Mouse (Mus musculus): ENCODE data around the gene Vmn2r3. TPM values are rescaled to one million over a fixed set of nuclear protein-coding genes. Genes with fewer than 3 reads are reported as not detected.
"Not testable (repeated sequence)": the region's sequence is repeated elsewhere in the genome, so short reads cannot be mapped to it uniquely, and the experiment has no call there.

Vmn2r3 gene
- not detected in 2 replicates for polyA plus RNA-seq (2014; fragmentation: Nextera tagmentation; extraction: Ambion mirVana)

DNA sequence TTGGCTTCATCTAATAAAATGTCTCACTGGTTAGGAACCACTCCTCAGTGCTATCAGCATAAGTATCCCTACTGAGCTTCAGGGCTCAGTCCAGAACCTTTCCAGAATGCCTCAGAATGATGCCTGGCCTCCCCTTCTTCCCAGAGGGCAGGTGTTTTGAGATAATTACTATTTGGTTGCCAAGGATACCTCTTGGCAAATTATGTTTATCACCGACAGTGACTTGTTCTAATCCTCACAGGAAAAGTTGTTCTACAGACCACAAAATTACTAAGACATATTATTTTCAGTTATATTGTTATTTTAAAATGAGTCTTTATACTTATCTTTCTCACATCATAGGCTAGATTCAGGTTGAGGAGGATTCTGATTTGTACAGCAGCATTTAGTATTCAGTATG is at the start of gene Vmn2r3:
TSS of gene Vmn2r3 (minus strand) at position 101 of the 400 bp plus-strand sequence.
- H3K27ac ChIP-seq (ENCODE audit: low read depth, low read length), result no peak within 1 kb of the TSS
- no peak within 1 kb of the TSS for H3K9ac ChIP-seq (ENCODE audit: low read depth, low read length)
- H3K27me3 ChIP-seq (ENCODE audit: control insufficient read depth, insufficient read depth, low read length), result no peaks in the 10 kb centered on the region
- no peaks in the 10 kb centered on the region for H3K9me3 ChIP-seq (replicated peaks; ENCODE audit: control insufficient read depth, low read length)
- H3K4me2 ChIP-seq, result no peak within 1 kb of the TSS
- ATAC-seq (replicated peaks; ENCODE audit: insufficient number of reproducible peaks, low FRiP score, low TSS enrichment), result no peak
- no peaks in the 10 kb centered on the region for H3K36me3 ChIP-seq (ENCODE audit: control insufficient read depth, insufficient read depth, low read length)
- no peaks in the 10 kb centered on the region for H3K4me1 ChIP-seq (ENCODE audit: control insufficient read depth, insufficient read depth, low read length)
- no peak within 1 kb of the TSS for H3K4me3 ChIP-seq (ENCODE audit: low read depth, low read length)
- 82% methylated on average over 1 of the region's 1 CpGs for WGBS (ENCODE audit: insufficient replicate concordance)

DNA sequence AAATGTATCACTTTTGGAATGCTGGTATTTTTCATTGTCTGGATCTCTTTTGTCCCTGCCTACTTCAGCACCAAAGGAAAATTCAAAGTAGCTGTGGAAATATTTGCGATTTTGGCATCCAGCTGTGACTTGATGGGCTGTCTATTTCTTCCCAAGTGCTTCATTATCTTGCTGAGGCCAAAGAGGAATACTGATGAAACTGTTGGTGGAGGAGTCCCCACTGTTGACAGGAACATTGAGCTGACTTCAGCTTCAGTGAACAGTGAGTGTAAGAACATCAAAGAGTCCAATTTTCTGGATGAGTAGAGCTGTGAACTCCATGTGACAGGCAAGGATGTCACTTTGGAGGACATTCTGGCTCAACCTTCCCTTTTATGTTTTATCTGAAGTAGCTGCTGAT is 43.0 kb upstream of the Vmn2r3 start:
- ATAC-seq (replicated peaks; ENCODE audit: insufficient number of reproducible peaks, low FRiP score, low TSS enrichment), result no peak
- 50% methylated on average over 1 of the region's 1 CpGs for WGBS (ENCODE audit: insufficient replicate concordance)

DNA sequence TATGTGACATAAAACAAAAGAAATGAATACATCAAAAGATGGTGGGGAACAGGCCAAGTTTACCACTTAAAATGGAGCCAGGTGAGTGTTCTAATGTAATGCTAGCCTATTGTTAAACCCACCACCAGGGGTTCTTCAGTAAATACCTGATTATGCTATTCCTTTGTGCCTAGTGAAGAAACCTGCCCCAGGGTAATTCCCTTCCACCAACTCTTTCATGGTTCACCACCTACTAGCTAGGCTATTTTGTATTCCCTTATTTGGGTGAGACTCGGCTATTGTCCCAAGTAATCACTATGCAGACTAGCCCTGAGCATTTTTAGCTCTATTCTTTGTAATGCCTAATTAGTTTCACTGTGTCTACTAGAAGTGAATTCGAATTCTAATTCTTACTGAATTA is 32.3 kb upstream of the Vmn2r3 start:
- Histone ChIP-seq H3K4me2 (no peak overlapping the region), H3K27ac (ENCODE audit: low read depth, low read length) (no peak overlapping the region), H3K9ac (ENCODE audit: low read depth, low read length) (no peak overlapping the region), H3K4me3 (ENCODE audit: low read depth, low read length) (no peak overlapping the region), H3K36me3 (ENCODE audit: control insufficient read depth, insufficient read depth, low read length) (no peaks in the 10 kb centered on the region), H3K27me3 (ENCODE audit: control insufficient read depth, insufficient read depth, low read length) (no peaks in the 10 kb centered on the region), H3K9me3 (replicated peaks; ENCODE audit: control insufficient read depth, low read length) (no peaks in the 10 kb centered on the region), H3K4me1 (ENCODE audit: control insufficient read depth, insufficient read depth, low read length) (no peaks in the 10 kb centered on the region)
- ATAC-seq (replicated peaks; ENCODE audit: insufficient number of reproducible peaks, low FRiP score, low TSS enrichment), result no peak
- 75% methylated on average over 2 of the region's 2 CpGs for WGBS (ENCODE audit: insufficient replicate concordance)

More for the DNA sequence above, 43.0 kb upstream of the Vmn2r3 start:
- no peaks in the 10 kb centered on the region for H3K27me3 ChIP-seq (ENCODE audit: control insufficient read depth, insufficient read depth, low read length)
- H3K9me3 ChIP-seq (replicated peaks; ENCODE audit: control insufficient read depth, low read length), result no peaks in the 10 kb centered on the region
- no peak overlapping the region for H3K27ac ChIP-seq (ENCODE audit: low read depth, low read length)
- no peak overlapping the region for H3K4me2 ChIP-seq
- H3K36me3 ChIP-seq (ENCODE audit: control insufficient read depth, insufficient read depth, low read length), result no peaks in the 10 kb centered on the region
- H3K4me3 ChIP-seq (ENCODE audit: low read depth, low read length), result no peak overlapping the region
- no peak overlapping the region for H3K9ac ChIP-seq (ENCODE audit: low read depth, low read length)
- H3K4me1 ChIP-seq (ENCODE audit: control insufficient read depth, insufficient read depth, low read length), result no peaks in the 10 kb centered on the region

DNA sequence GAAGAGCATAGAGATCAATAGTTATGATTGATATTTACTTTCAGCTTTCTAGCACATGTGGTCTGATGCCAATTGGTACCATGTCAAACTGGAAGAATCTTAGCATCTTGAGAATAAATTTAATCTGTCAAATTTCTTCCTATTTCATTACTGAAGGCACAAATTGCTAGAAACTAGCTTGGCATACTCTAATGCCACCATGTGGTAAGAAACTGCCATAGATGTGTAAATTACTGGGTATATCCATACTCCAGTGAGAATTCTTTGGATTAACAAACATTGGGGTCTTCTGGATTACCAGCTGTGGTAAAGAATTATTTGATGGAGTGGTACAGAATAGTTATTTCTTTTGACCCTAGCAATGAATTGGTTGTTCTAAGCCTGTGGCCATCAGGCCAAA is 17.3 kb upstream of the Vmn2r3 start:
- Histone ChIP-seq H3K27ac (ENCODE audit: low read depth, low read length) (no peak overlapping the region), H3K9me3 (replicated peaks; ENCODE audit: control insufficient read depth, low read length) (no peaks in the 10 kb centered on the region), H3K9ac (ENCODE audit: low read depth, low read length) (no peak overlapping the region), H3K36me3 (ENCODE audit: control insufficient read depth, insufficient read depth, low read length) (no peaks in the 10 kb centered on the region), H3K27me3 (ENCODE audit: control insufficient read depth, insufficient read depth, low read length) (no peaks in the 10 kb centered on the region), H3K4me1 (ENCODE audit: control insufficient read depth, insufficient read depth, low read length) (no peaks in the 10 kb centered on the region), H3K4me3 (ENCODE audit: low read depth, low read length) (no peak overlapping the region), H3K4me2 (no peak overlapping the region)
- ATAC-seq (replicated peaks; ENCODE audit: insufficient number of reproducible peaks, low FRiP score, low TSS enrichment), result no peak

DNA sequence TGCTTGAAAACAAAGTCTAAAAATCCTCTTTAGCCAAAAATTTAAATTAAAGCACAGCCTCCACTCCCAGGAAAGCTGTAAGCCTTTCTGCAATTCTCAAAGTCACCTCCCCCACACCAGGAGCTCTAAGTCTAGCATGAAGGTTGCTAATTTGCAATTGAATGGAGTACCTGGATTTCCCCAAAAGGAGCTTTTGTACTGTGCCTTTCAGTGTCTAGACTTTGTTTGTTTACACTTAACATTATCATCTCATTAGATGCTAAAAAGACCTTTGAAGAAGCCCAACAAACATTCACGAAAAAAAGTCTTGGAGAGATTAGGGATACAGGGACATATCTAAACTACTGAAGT is 23.8 kb downstream of the Vmn2r3 start:
- Histone ChIP-seq H3K4me2 (no peak overlapping the region), H3K36me3 (ENCODE audit: control insufficient read depth, insufficient read depth, low read length) (no peaks in the 10 kb centered on the region), H3K27ac (ENCODE audit: low read depth, low read length) (no peak overlapping the region), H3K27me3 (ENCODE audit: control insufficient read depth, insufficient read depth, low read length) (no peaks in the 10 kb centered on the region), H3K9ac (ENCODE audit: low read depth, low read length) (no peak overlapping the region), H3K9me3 (replicated peaks; ENCODE audit: control insufficient read depth, low read length) (no peaks in the 10 kb centered on the region), H3K4me3 (ENCODE audit: low read depth, low read length) (no peak overlapping the region), H3K4me1 (ENCODE audit: control insufficient read depth, insufficient read depth, low read length) (no peaks in the 10 kb centered on the region)
- 27% methylated on average over 1 of the region's 1 CpGs for WGBS (ENCODE audit: insufficient replicate concordance)
- ATAC-seq (replicated peaks; ENCODE audit: insufficient number of reproducible peaks, low FRiP score, low TSS enrichment), result no peak

DNA sequence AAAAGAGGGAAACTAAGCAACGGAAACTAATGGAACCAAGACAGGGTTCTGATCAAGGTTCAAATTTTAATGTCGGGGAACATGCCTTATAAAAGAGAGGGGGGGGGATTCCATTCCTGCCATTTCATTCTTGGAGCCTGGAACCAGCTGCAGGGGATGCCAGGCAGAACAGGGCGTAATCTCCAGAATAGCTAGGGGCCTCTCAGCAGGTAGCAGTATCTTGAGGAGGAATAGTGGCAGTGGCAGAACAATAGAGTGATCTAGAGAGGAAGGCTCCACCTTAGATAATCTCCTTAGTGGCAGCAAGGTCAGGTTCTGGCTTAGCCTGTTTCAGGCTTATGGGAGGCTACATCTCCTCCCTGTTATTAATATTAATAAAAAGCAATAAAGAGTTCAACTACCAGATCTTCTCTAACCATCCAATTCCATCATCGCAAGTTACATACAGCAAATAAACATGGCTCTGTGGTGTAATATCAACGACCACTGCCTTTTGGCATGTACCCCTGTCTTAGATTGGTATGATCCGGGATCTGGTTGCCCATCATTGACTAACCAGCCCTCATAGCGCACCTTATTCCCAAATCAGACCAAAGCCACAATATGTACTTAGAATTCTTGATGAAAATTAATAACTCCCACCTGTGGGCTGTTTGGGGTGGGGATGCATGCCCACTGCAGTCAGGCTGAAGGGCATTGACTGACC is 24.3 kb downstream of the Vmn2r3 start:
- not testable (repeated sequence) for H3K4me3 ChIP-seq (ENCODE audit: low read depth, low read length); H3K36me3 ChIP-seq (ENCODE audit: control insufficient read depth, insufficient read depth, low read length); H3K27me3 ChIP-seq (ENCODE audit: control insufficient read depth, insufficient read depth, low read length); H3K27ac ChIP-seq (ENCODE audit: low read depth, low read length); ATAC-seq (replicated peaks; ENCODE audit: insufficient number of reproducible peaks, low FRiP score, low TSS enrichment); H3K9me3 ChIP-seq (replicated peaks; ENCODE audit: control insufficient read depth, low read length); H3K4me2 ChIP-seq; H3K4me1 ChIP-seq (ENCODE audit: control insufficient read depth, insufficient read depth, low read length); H3K9ac ChIP-seq (ENCODE audit: low read depth, low read length)
- 43% methylated on average over 7 of the region's 7 CpGs for WGBS (ENCODE audit: insufficient replicate concordance)

DNA sequence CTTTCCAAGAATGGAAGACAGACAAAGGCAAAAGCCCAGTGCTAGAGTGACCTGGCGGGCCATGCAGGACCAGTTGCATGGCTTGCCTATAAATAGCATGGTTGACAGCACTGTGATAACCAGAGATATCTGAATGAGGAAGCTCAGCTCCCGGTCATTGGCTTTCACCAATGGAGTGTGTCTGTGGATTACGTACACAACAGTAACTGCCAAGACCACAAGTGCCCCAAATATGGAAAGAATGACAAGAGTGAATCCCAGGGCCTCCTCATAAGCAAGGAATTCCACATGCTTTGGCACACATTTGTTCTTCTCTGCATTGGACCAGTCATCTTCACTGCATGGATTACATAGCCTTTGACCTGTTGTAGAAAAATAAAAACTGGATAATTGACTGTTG is 29.9 kb downstream of the Vmn2r3 start:
- no peak overlapping the region for H3K4me3 ChIP-seq (ENCODE audit: low read depth, low read length)
- WGBS (ENCODE audit: insufficient replicate concordance), result 35% methylated on average over 3 of the region's 3 CpGs
- no peaks in the 10 kb centered on the region for H3K36me3 ChIP-seq (ENCODE audit: control insufficient read depth, insufficient read depth, low read length)
- no peak overlapping the region for H3K9ac ChIP-seq (ENCODE audit: low read depth, low read length)
- H3K4me2 ChIP-seq, result no peak overlapping the region
- no peaks in the 10 kb centered on the region for H3K9me3 ChIP-seq (replicated peaks; ENCODE audit: control insufficient read depth, low read length)
- H3K27me3 ChIP-seq (ENCODE audit: control insufficient read depth, insufficient read depth, low read length), result no peaks in the 10 kb centered on the region
- H3K27ac ChIP-seq (ENCODE audit: low read depth, low read length), result no peak overlapping the region
- H3K4me1 ChIP-seq (ENCODE audit: control insufficient read depth, insufficient read depth, low read length), result no peaks in the 10 kb centered on the region
- ATAC-seq (replicated peaks; ENCODE audit: insufficient number of reproducible peaks, low FRiP score, low TSS enrichment), result no peak

DNA sequence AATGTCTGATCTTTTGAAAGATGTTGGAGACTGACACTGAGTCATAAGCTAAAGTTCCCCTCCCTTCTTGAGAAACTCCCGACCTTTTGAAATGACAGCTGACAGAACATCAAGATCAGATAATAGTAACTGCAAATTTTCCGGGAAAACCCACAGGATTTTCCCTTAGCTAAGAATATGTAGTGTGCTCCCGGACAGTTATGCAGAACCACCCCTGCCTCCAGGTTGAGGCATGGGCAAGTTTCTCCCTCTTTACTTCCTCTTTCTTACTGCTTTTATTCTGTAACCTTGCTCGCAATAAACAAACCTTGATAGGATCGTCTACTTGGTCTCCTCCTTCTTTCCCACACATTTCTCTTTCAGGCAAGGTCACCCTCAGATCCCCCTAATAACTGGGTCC is 37.9 kb downstream of the Vmn2r3 start:
- 76% methylated on average over 5 of the region's 5 CpGs for WGBS (ENCODE audit: insufficient replicate concordance)
- no peak overlapping the region for H3K9ac ChIP-seq (ENCODE audit: low read depth, low read length)
- H3K27ac ChIP-seq (ENCODE audit: low read depth, low read length), result no peak overlapping the region
- H3K27me3 ChIP-seq (ENCODE audit: control insufficient read depth, insufficient read depth, low read length), result no peaks in the 10 kb centered on the region
- H3K4me1 ChIP-seq (ENCODE audit: control insufficient read depth, insufficient read depth, low read length), result no peaks in the 10 kb centered on the region
- no peaks in the 10 kb centered on the region for H3K9me3 ChIP-seq (replicated peaks; ENCODE audit: control insufficient read depth, low read length)
- no peaks in the 10 kb centered on the region for H3K36me3 ChIP-seq (ENCODE audit: control insufficient read depth, insufficient read depth, low read length)
- H3K4me3 ChIP-seq (ENCODE audit: low read depth, low read length), result no peak overlapping the region
- no peak overlapping the region for H3K4me2 ChIP-seq
- no peak for ATAC-seq (replicated peaks; ENCODE audit: insufficient number of reproducible peaks, low FRiP score, low TSS enrichment)

DNA sequence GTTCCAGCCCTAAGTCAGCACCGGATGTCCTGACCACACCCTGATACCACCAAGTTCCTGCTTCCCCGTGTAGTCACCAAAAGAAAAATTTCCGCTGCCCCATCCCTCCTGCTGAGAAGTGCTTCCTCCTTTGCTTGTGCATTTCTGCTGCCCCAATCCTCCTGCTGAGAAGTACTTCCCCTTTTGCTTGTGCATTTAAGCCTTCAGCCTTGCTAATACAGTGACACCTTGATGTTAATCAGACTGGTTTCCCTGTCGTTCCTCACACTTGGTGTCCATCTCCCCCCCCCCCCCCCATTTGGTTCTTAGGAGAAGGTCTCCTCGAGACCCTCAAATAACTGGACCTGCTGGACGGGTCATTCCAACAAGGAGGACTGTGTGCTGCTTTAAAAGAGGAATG is 39.0 kb downstream of the Vmn2r3 start:
- not testable (repeated sequence) for H3K36me3 ChIP-seq (ENCODE audit: control insufficient read depth, insufficient read depth, low read length); H3K4me2 ChIP-seq; H3K9ac ChIP-seq (ENCODE audit: low read depth, low read length); H3K9me3 ChIP-seq (replicated peaks; ENCODE audit: control insufficient read depth, low read length); H3K4me1 ChIP-seq (ENCODE audit: control insufficient read depth, insufficient read depth, low read length); ATAC-seq (replicated peaks; ENCODE audit: insufficient number of reproducible peaks, low FRiP score, low TSS enrichment); H3K27ac ChIP-seq (ENCODE audit: low read depth, low read length); H3K4me3 ChIP-seq (ENCODE audit: low read depth, low read length); H3K27me3 ChIP-seq (ENCODE audit: control insufficient read depth, insufficient read depth, low read length)
- WGBS (ENCODE audit: insufficient replicate concordance), result 75% methylated on average over 6 of the region's 6 CpGs
